Mouse (Mus musculus): ENCODE measurements around the gene Plppr2.

- TF ChIP-seq CTCF (IDR thresholded peaks at IDR 0.05) (no peak), EP300 (IDR thresholded peaks at IDR 0.05) (no peak)
Observed at GRCm38 (mm10) chr9:21948146-21948545, 11.3 kb downstream of the Plppr2 start.
